Mouse (Mus musculus): Measurements from ENCODE around the gene Mpped2. TPM values are rescaled to one million over a fixed set of nuclear protein-coding genes. Genes with fewer than 3 reads are reported as not detected.
A peak's percentile ranks its signal among the peaks of the same experiment; 100 is the strongest.

Mpped2 gene
- total and polyA plus RNA-seq, 3 experiments, result 0.04 to 0.10 TPM; not detected in 1

DNA sequence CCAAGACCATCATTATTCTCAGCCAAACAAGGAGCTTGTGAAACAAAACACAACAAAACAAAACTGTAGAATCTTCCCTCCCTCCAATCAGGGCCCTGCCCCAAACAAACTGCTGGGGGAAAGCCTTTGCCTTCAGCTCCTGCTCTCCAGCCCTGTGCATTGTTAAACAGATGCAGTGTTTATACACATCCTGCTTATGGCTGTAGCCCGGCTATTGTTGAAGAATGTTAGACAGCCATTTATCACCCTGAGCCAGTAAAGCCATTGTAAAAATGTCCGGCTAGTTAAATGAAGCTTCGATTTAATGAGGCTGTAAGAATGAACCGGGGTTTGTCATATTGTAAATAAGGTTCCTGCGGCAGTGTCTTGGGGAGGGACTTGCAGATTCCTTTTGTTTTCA, 129.5 kb downstream of the Mpped2 start:
- TF ChIP-seq EP300 (IDR thresholded peaks at IDR 0.05; ENCODE audit: low read depth in 1 of 2, low read length in 2 of 2) (no peak), MYB (IDR thresholded peaks at IDR 0.05; ENCODE audit: low read depth, low read length) (no peak), TBP (IDR thresholded peaks at IDR 0.05; ENCODE audit: low read depth, low read length) (no peak)
- no peaks in the 10 kb centered on the region for H3K4me1 ChIP-seq (ENCODE audit: control insufficient read depth in 1 of 2, insufficient read depth in 2 of 2, low read length in 2 of 2)
- H3K27ac ChIP-seq (ENCODE audit: control insufficient read depth, low read depth, low read length), result no peak overlapping the region
- DNase-seq (ENCODE audit: low read depth, low spot score), result no peak
- H3K9ac ChIP-seq (ENCODE audit: control insufficient read depth, low read depth, low read length, poor library complexity, severe bottlenecking), result no peak overlapping the region
- no peaks in the 10 kb centered on the region for H3K27me3 ChIP-seq (ENCODE audit: control insufficient read depth in 1 of 2, insufficient read depth in 2 of 2, low read length in 2 of 2)
- no peaks in the 10 kb centered on the region for H3K79me2 ChIP-seq (ENCODE audit: control insufficient read depth, insufficient read depth, low read length, poor library complexity)
- H3K9me3 ChIP-seq (replicated peaks; ENCODE audit: insufficient read depth, low read length), result no peaks in the 10 kb centered on the region
- H3K4me3 ChIP-seq (ENCODE audit: control insufficient read depth in 1 of 2, insufficient read depth in 1 of 2, low read depth in 2 of 2, low read length in 2 of 2), result no peak overlapping the region
- no peaks in the 10 kb centered on the region for H3K36me3 ChIP-seq (ENCODE audit: control insufficient read depth in 1 of 2, insufficient read depth in 2 of 2, low read length in 2 of 2)

DNA sequence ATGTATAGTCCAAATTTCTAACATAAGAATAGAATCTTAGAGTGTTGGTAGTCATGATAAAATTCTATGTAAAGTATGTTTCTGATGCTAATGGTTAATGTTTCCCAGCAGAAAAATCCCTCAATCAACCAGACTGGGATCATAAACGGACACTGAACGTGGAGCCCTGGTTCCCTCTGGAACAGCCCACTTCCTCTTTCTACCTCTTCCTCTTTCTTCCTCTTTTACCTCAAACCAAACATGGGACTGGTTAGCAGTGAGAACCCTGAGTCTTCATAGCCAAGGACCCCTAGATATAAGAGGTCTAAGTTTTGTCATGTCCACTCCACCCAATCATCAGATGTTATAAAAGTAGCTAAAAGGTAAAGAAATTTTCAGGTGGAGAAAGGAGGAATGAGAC, 132.4 kb downstream of the Mpped2 start:
- Histone ChIP-seq H3K27ac (ENCODE audit: control insufficient read depth, low read depth, low read length) (no peak overlapping the region), H3K27me3 (ENCODE audit: control insufficient read depth in 1 of 2, insufficient read depth in 2 of 2, low read length in 2 of 2) (no peaks in the 10 kb centered on the region; a peak in 1 of 4 replicates), H3K9ac (ENCODE audit: control insufficient read depth, low read depth, low read length, poor library complexity, severe bottlenecking) (no peak overlapping the region), H3K9me3 (replicated peaks; ENCODE audit: insufficient read depth, low read length) (no peaks in the 10 kb centered on the region), H3K79me2 (ENCODE audit: control insufficient read depth, insufficient read depth, low read length, poor library complexity) (no peaks in the 10 kb centered on the region), H3K4me1 (ENCODE audit: control insufficient read depth in 1 of 2, insufficient read depth in 2 of 2, low read length in 2 of 2) (no peaks in the 10 kb centered on the region), H3K36me3 (ENCODE audit: control insufficient read depth in 1 of 2, insufficient read depth in 2 of 2, low read length in 2 of 2) (no peaks in the 10 kb centered on the region), H3K4me3 (ENCODE audit: control insufficient read depth in 1 of 2, insufficient read depth in 1 of 2, low read depth in 2 of 2, low read length in 2 of 2) (no peak overlapping the region)
- TF ChIP-seq USF1 (IDR thresholded peaks at IDR 0.05; ENCODE audit: low read depth, low read length) (no peak), BHLHE40 (IDR thresholded peaks at IDR 0.05; ENCODE audit: borderline replicate concordance, low read depth, low read length) (no peak), TCF12 (IDR thresholded peaks at IDR 0.05; ENCODE audit: low read depth, low read length) (no peak), MAFK (IDR thresholded peaks at IDR 0.05; ENCODE audit: borderline replicate concordance, low read depth, low read length) (no peak), E2F4 (IDR thresholded peaks at IDR 0.05; ENCODE audit: borderline replicate concordance, low read depth, low read length) (no peak), POLR2AphosphoS5 (IDR thresholded peaks at IDR 0.05; ENCODE audit: borderline replicate concordance, low read depth, low read length) (no peak), GATA1 (IDR thresholded peaks at IDR 0.05; ENCODE audit: low read depth, low read length) (no peak), TBP (IDR thresholded peaks at IDR 0.05; ENCODE audit: low read depth, low read length) (no peak), ZKSCAN1 (IDR thresholded peaks at IDR 0.05; ENCODE audit: low read depth, low read length) (no peak), NELFE (IDR thresholded peaks at IDR 0.05; ENCODE audit: low read depth, low read length) (no peak), MYC (IDR thresholded peaks at IDR 0.05; ENCODE audit: low read depth, low read length) (no peak), EP300 (IDR thresholded peaks at IDR 0.05; ENCODE audit: low read depth in 1 of 2, low read length in 2 of 2) (no peak), CHD2 (IDR thresholded peaks at IDR 0.05; ENCODE audit: low read length) (no peak), SIN3A (IDR thresholded peaks at IDR 0.05; ENCODE audit: low read length) (no peak), ELF1 (IDR thresholded peaks at IDR 0.05; ENCODE audit: low read depth, low read length) (no peak), ZMIZ1 (IDR thresholded peaks at IDR 0.05; ENCODE audit: low read depth, low read length) (no peak), USF2 (IDR thresholded peaks at IDR 0.05; ENCODE audit: borderline replicate concordance in 1 of 2, insufficient read depth in 1 of 2, low read depth in 1 of 2, low read length in 2 of 2) (no peak), MAX (IDR thresholded peaks at IDR 0.05; ENCODE audit: low read length) (no peak)
- DNase-seq (ENCODE audit: low read depth, low spot score), result peak; percentile 26
